Mouse (Mus musculus) cerebellum, postnatal 36 days (tissue): ENCODE measurements at regions not wholly inside any gene's neighbourhood (a gene's known extent, or its start where the extent isn't known, plus 50 kb on each side); places are given as distances from the start of the nearest gene placed in this dataset.

Source experiments
- DNase-seq, 2 experiments: peaks; one replicate each; pipeline ENCODE4 v3.0.0; 2021 to 2022; ENCODE audit warnings: mixed read lengths in 2 of 2

GRCm38 (mm10) chr7:84800966-84801365 lies 52.4 kb upstream of the Olfr291 start:
- DNase-seq, result no peak

GRCm38 (mm10) chr7:84794655-84795054 lies 58.7 kb upstream of the Olfr291 start:
- DNase-seq, result peak in 1 of 2 experiments; percentile 12

DNA sequence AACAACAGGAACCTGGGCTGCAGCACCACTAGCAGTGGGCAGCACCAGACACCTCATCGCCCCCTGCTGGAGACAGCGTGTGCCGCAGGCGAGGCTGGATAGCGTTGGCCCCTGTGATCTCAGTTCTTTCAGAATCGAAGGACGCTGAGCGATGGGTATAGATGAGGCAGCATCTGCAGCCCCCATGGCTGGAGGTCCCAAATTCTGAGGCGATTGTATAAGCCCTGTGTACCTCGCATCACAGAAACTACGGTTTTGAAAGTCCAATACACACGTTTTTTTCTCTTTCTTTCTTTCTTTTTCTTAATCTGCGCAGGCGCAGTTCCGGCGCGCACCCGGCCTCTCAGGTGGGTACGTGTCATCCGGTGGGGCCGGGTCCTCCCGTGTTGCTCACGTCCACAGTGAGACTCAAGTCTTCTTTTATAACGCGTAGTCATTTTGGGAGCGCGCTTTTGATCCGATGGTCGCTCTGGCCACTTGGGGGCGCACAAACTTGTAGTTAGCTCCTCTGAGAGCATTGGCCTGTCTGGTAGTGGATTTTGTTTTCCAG lies 74.0 kb upstream of the Olfr291 start:
- DNase-seq, result peak; percentile 87 to 88

DNA sequence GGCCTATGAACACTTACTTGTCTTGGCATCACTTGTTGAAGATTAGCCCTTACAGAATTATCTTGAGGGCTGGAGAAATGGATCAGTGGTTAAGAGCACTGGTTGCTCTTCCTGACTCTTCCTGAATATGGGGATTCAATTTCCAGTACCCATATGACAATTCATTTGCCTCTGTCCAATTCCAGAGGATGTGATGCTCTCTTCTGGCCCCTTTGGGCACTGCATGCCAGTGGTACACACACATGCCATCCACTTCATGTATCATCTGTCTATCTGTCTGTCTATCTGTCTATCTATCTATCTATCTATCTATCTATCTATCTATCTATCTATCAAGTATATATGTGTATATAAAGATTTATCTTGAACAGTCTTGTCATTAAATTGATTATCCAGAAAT lies 75.7 kb upstream of the Olfr291 start:
- no peak for DNase-seq

DNA sequence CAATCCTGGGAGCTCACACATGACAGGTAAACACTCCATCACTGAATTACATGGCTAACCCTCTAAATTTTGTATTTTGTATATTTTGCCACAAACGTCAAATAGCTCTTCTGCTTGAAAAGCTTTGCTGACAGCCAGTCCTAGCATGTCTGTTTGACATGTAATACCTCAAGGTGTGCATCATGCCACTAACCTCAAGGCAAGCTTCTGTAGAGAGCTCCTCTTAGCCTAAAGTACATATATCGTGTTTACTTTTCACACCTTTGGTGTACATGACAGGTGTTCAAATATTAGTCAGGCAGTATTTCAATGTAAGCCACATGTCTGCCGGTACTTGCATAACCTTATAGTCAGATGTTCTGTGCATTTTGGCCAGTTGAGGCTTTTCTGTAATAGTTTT lies 66.5 kb upstream of the Zfand6 start:
- DNase-seq, result no peak

DNA sequence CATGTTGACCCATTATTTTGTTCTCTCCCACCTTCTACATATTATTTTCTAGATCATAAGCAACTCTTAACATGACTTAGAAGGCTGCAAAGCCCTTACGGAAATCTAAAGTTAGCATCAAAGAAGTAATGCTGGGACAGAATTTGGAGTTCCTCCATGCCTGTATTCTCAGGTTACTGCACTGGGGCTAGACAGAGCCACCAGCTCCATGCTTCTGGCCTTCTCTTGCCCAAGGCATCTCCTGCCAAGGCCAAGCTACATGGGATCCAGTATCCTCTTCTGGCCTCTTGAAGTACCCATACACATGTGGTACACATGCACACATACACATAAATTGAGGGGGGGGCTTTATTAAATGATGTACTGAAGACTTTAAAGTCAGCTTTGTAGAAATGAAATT lies 63.6 kb upstream of the Zfand6 start:
- DNase-seq, result no peak

DNA sequence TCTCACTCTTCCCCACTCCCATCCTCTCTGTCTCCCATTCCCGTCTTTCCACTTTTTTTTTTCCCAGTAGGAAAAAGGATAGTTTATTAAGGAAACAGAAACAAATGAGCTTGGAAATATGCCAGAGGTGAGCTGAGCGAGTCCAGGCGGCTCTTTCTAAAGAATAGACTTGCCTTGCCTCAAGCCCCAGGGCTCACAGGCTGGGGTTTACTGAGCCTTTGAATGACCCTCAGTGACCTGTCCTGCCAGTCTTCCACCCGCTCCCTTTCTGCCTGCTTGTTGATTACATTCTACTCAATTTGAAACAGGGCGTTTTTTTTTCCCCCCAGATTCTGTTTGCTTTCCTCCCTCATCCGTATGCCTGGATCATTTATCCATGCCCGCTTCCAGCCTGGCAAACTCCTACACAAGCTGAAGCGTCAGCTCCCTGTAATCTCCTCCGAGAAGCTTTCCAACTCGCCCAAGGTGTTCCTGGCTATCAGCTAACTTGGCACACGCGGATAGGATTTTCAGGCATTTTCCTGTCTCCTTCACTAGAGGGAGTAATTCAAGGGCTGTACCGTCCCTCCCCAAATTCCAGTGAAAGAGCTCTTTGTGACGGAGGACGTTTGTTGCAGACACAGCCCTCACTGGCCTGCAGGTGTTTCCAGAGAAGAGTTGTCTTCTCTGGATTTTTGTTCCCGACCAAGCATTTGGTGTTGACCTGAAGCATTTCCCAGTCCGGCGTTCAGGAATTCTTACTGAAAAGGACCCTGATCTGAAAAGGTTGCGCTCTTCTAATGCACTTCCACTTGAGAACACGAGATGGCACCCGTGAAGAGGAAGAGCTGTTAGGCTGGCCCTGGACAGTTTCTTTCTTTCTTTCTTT lies 59.9 kb upstream of the Zfand6 start:
- DNase-seq, result peak; percentile 65 to 77

GRCm38 (mm10) chr7:84747847-84748246 lies 58.1 kb upstream of the Zfand6 start:
- DNase-seq, result no peak

GRCm38 (mm10) chr7:84744321-84745070 lies 54.7 kb upstream of the Zfand6 start:
- no peak for DNase-seq

DNA sequence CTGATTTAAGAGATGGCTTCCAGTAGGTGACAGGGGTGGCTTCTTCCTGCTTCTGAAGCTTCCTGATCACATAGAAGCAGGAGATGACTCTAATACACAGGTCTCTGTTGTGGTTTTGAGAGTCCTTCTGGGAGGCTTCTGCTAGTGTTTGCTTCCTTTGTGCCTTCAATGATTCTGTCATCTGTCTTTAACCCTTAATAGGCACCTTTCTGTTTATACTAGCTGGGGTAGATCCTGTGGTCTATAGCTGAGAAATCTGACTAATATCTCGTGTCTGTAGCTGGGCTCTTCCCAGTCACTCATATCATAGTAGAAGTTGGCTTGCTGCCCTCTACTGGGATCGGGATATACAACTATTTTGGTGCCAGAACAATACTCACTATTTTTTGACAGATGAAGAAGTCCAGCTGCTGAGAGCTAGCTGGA lies 50.2 kb upstream of the Zfand6 start:
- DNase-seq, result no peak
